Mouse (Mus musculus) lung, postnatal 25 days (tissue): ENCODE measurements around the gene Zzef1.

ENCODE experiments used
- DNase-seq: peaks from one replicate; pipeline ENCODE4 v3.0.0; 2022; ENCODE audit warnings: low spot score

Zzef1 gene

GRCm38 (mm10) chr11:72955339-72955974 lies 159.4 kb downstream of the Zzef1 start:
- peak; percentile 72 for DNase-seq

- no peak for DNase-seq
Observed at GRCm38 (mm10) chr11:72957318-72957717, 161.3 kb downstream of the Zzef1 start.

DNA sequence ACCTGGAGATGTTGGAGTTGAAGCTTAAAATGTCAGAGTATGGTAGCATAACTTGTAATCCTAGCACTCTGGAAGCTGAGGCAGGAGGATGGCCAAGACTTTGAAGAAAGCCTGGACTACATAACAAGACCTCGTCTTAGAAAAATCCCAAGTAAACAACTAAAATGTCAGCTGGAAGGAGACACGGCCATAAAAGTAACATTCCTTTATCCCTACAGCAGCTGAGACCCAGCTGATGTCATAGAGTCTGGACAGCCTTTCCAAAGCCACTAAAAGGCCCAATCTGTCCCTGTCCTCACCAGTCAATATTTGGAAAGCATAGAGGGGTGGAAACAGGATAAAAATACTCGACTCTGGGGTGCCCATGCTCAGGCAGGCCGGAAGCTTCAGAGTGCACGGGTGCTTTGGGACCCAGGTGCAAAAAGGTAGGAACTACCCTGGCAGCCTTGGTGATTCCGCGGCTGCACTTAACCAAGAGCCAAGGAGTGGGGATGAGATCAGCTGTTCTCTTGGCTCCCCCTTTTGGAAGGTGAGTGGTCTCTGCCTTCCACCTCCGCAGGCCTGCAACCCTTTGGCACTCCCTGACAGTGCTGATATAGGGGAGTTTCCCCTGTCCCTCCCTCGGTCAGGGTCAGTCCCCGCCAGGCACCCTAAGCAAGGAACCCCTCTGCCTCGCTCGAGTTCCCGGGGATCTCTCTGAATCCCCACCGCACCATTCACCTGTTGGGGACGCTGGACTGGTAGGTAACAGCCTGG lies 164.1 kb downstream of the Zzef1 start:
- DNase-seq, result no peak

- no peak for DNase-seq
Observed at GRCm38 (mm10) chr11:72960723-72961071, 164.7 kb downstream of the Zzef1 start.

- peak; percentile 76 for DNase-seq
Observed at GRCm38 (mm10) chr11:72961072-72961980, 165.3 kb downstream of the Zzef1 start, which contains the start of gene Atp2a3. Atp2a3 (plus strand) TSS chr11:72961169.

DNA sequence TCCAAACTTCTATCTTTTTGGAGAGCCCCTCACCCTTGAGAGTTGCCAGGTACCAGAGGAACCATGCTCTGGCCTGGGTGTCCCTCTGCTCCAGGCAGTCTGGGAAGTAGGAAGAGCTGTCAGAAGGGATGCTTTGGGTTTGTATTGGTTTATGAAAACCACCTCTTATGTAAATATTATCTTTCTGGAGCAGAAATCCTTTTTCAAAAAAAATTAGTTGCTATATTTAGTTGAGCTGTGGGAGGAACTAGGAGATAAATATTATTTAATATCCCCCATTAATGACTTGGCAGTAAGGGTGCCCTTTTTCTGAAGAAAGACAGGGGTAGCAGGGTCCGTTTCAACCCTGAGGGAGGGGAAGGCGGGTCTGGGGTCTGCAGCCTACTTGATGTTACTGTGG lies 166.4 kb downstream of the Zzef1 start:
- DNase-seq, result no peak

DNA sequence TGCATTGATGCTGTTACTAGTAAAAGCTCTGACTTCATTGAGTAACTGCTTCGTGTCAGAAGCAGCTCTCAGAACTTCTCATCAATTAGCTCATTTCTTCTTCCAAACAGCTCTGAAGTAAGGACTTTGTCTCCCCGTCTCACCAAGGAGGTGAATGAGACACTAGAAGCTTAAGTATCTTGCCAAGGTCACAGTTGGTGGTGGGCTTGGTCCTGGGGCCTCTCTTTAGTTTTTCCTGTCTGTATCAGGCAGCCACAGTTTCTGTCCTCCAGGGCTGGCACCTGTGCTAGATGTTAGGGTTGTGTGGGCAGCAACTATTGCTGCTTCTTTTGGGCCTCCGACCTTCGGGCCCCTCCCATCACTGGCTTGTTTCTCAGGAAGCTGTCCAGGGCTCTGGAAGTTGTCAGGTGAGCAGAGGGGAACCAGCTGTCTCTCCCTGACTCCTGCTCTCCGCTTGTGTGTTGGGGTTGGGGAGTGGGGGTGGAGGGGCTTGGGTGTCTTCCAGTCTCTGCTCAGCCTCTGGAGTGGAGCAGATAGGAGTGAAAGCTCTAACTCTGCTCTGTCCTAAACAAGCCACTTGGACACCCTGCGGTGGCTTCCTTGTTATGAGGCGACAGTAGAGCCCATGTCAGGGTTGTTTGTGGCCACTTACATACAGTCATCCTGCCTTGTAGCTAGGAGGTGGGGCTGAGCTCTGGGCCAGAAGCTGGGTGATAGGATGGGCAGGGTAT lies 167.2 kb downstream of the Zzef1 start:
- DNase-seq, result no peak

DNA sequence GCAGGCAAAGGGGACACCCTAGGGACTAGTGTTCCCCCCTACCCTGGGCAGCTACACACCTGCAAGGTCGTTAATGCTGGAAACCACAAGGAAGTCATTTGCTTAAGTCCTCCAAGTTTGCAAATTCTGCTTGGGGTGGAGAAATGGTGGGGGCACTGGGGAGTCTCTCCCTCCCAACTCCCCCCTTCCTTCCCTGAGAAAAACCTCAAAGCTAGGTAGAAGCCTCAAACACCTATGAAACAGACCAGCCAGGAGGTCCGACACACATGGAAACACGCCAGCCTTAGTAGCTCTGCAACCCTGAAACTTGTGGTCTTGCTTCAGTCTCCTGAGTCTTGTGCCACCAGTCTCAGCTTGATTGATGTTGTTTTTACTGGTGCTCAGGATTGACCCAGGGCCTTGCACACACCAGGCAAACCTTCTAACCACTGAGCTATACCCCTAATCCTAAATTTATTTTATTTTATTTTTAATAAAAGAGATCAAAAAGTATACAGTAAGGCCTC lies 167.8 kb downstream of the Zzef1 start:
- no peak for DNase-seq

DNA sequence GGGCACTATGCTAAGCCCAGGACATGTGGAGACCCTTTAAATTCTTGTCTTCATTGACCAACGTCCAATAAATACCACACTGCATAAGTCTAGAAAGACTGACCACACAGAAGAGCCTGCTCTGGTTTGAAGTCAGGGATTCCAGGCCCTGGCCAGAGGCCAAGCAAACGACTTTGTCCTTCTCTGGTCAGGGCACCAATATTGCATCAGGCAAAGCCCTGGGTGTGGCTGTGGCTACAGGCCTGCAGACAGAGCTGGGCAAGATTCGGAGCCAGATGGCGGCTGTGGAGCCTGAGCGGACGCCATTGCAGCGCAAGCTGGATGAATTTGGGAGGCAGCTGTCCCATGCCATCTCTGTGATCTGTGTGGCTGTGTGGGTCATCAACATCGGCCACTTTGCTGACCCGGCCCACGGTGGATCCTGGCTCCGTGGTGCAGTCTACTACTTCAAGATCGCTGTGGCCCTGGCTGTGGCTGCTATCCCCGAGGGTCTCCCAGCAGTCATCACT lies 179.0 kb downstream of the Zzef1 start:
- DNase-seq, result no peak
